Comparison of ENCODE assay signal across 12 mouse cellular contexts in the genomic region with DNA sequence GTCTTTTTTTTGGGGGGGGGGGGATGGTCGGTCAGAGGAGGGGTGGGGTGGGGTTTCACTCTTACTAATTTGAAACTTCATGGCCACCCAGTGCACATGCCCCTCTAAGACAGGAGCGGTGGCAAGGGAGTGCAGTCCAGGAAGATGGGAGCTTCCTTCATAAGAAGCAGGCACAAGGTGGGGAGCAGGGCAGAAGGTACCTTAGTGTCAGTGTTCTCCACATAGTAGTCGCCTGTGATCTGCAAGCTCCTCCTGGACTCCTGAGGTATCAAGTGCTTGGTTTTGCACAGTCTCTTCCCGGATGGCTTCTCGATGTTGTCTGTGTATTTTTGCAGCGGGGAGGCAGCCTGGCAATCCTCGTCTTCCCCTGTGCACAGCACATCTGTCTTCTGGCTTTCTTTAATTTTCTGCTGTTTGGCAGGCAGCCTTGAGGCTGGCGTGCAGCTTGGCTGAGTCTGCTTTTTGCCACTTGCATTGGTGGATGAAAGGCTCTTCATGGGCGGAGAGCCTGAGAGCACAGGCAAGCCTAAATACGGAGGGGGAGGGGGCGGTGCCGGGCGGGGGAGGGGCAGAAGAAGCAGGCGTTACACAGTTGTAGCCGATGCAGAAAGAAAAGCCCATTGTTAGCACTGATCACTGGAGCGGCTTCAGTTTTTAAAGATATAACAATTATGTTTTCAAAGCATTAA.
A peak's percentile ranks its signal among the peaks of the same experiment; 100 is the strongest.
DNase-seq lines count a peak whose midpoint lies in the region; ATAC-seq lines count a peak whose summit lies in the region.
"Had no signal": no experiment of that assay in that cellular context is flagged by ENCODE, and none has a peak within 500 bp of the region (broad histone marks: within the 10 kb centered on the region; RNA-seq: fewer than 3 reads in every experiment).

No protein-coding gene starts in this region.

- H3K4me2 ChIP-seq in limb, embryonic 13.5 days (replicated peaks): no peak overlapping the region
- no peak overlapping the region for H3K4me2 ChIP-seq in embryonic facial prominence, embryonic 14.5 days (ENCODE audit: low read depth, low read length)
- H3K4me2 ChIP-seq in midbrain, embryonic 12.5 days (replicated peaks): no peak overlapping the region
- H3K4me2 ChIP-seq: liver, embryonic 12.5 days had no signal

- peaks cover 17% of the 10 kb centered on the region for H3K4me1 ChIP-seq in limb, embryonic 13.5 days
- peaks cover 13% of the 10 kb centered on the region; the same call in 1 of the 2 replicates for H3K4me1 ChIP-seq in limb, embryonic 10.5 days
- peaks cover 8% of the 10 kb centered on the region; the same call in 1 of the 2 replicates for H3K4me1 ChIP-seq in embryonic facial prominence, embryonic 14.5 days (ENCODE audit: control insufficient read depth, insufficient read depth, low read length)
- peaks cover 16% of the 10 kb centered on the region for H3K4me1 ChIP-seq in midbrain, embryonic 12.5 days
- H3K4me1 ChIP-seq: liver, embryonic 12.5 days had no signal

- no peak overlapping the region for H3K27ac ChIP-seq in limb, embryonic 13.5 days
- H3K27ac ChIP-seq in limb, embryonic 10.5 days: no peak overlapping the region
- H3K27ac ChIP-seq in embryonic facial prominence, embryonic 14.5 days (replicated peaks; ENCODE audit: low read depth, low read length): no peak overlapping the region
- H3K27ac ChIP-seq in midbrain, embryonic 12.5 days (replicated peaks): no peak overlapping the region
- H3K27ac ChIP-seq: liver, embryonic 12.5 days had no signal

- H3K36me3 ChIP-seq in limb, embryonic 13.5 days: peaks cover 31% of the 10 kb centered on the region
- peaks cover 91% of the 10 kb centered on the region for H3K36me3 ChIP-seq in limb, embryonic 10.5 days
- H3K36me3 ChIP-seq in embryonic facial prominence, embryonic 14.5 days (ENCODE audit: control insufficient read depth, insufficient read depth, low read length): peaks cover 13% of the 10 kb centered on the region
- peaks cover 21% of the 10 kb centered on the region; the same call in 1 of the 2 replicates for H3K36me3 ChIP-seq in midbrain, embryonic 12.5 days

- H3K9me3 ChIP-seq in limb, embryonic 13.5 days: no peaks in the 10 kb centered on the region
- no peaks in the 10 kb centered on the region for H3K9me3 ChIP-seq in limb, embryonic 10.5 days (replicated peaks)
- no peaks in the 10 kb centered on the region for H3K9me3 ChIP-seq in embryonic facial prominence, embryonic 14.5 days (ENCODE audit: control insufficient read depth, low read length)
- no peaks in the 10 kb centered on the region for H3K9me3 ChIP-seq in midbrain, embryonic 12.5 days
- H3K9me3 ChIP-seq: G1E; liver, embryonic 12.5 days had no signal

- 34% methylated on average over 15 of the region's 16 CpGs for WGBS in limb, embryonic 13.5 days
- 57% methylated on average over 16 of the region's 16 CpGs for WGBS in limb, embryonic 10.5 days
- WGBS in embryonic facial prominence, embryonic 14.5 days: 16% methylated on average over 16 of the region's 16 CpGs
- WGBS in midbrain, embryonic 12.5 days: 24% methylated on average over 16 of the region's 16 CpGs

- H3K9ac ChIP-seq in limb, embryonic 13.5 days: no peak overlapping the region
- H3K9ac ChIP-seq in embryonic facial prominence, embryonic 14.5 days (ENCODE audit: low read depth, low read length): no peak overlapping the region
- H3K9ac ChIP-seq in midbrain, embryonic 12.5 days (replicated peaks): no peak overlapping the region
- H3K9ac ChIP-seq: liver, embryonic 12.5 days had no signal

- ATAC-seq in limb, embryonic 13.5 days (ENCODE audit: low FRiP score, low read depth): 0 out of 2 replicates have a peak, but pooled peaks have one; percentile 44
- peak; percentile 84 for ATAC-seq in embryonic facial prominence, embryonic 14.5 days (ENCODE audit: low read depth)
- ATAC-seq in midbrain, embryonic 12.5 days (ENCODE audit: low FRiP score, low read depth): peak; percentile 56; the same call in 1 of the 2 replicates
- ATAC-seq: inflammation-experienced regulatory T-cells, adult 6 months; liver, embryonic 12.5 days had no signal

- no peak overlapping the region for H3K4me3 ChIP-seq in limb, embryonic 13.5 days
- no peak overlapping the region for H3K4me3 ChIP-seq in limb, embryonic 10.5 days
- no peak overlapping the region for H3K4me3 ChIP-seq in embryonic facial prominence, embryonic 14.5 days (ENCODE audit: low read depth, low read length)
- no peak overlapping the region for H3K4me3 ChIP-seq in midbrain, embryonic 12.5 days
- H3K4me3 ChIP-seq: liver, embryonic 12.5 days had no signal

- H3K27me3 ChIP-seq in limb, embryonic 13.5 days: peaks cover 21% of the 10 kb centered on the region; the same call in 1 of the 2 replicates
- H3K27me3 ChIP-seq in limb, embryonic 10.5 days (ENCODE audit: low read depth, poor library complexity, severe bottlenecking): peaks cover 87% of the 10 kb centered on the region
- no peaks in the 10 kb centered on the region; the same call in 1 of the 2 replicates for H3K27me3 ChIP-seq in embryonic facial prominence, embryonic 14.5 days (replicated peaks; ENCODE audit: control insufficient read depth, insufficient read depth, low read length)
- H3K27me3 ChIP-seq in midbrain, embryonic 12.5 days: peaks cover 27% of the 10 kb centered on the region

- DNase-seq in limb, embryonic 10.5 days (ENCODE audit: low spot score): no peak
- peak; percentile 88 for DNase-seq in MN1 (ENCODE audit: low spot score)
- DNase-seq in embryonic facial prominence, embryonic 14.5 days (ENCODE audit: low spot score): peak; percentile 78
- no peak for DNase-seq in cerebellum, postnatal 25 days
- no peak for DNase-seq in embryo, embryonic 11 days
- DNase-seq in adrenal gland, adult 8-10 months: no peak
- DNase-seq: thymus, postnatal 4 days had no signal

Comparison
In these comparisons a context has a peak if more than half of its experiments do, and no peak if none do; other contexts are left out.
1. DNase-seq: peak in MN1 (single experiment) and embryonic facial prominence, embryonic 14.5 days (single experiment); none in limb, embryonic 10.5 days (single experiment), cerebellum, postnatal 25 days (0 of 2), embryo, embryonic 11 days (single experiment) and adrenal gland, adult 8-10 months (single experiment).
2. Peak in every context shown above with its lines, with median percentiles within 50 percentile points of each other: ATAC-seq.